ENCODE assay signal across 28 mouse cellular contexts in genomic region chr2:126920358-126921060, GRCm38 (mm10). TPM values are rescaled to one million over a fixed set of nuclear protein-coding genes. Genes with fewer than 3 reads are reported as not detected.
A peak's percentile ranks its signal among the peaks of the same experiment; 100 is the strongest.
DNase-seq lines count a peak whose midpoint lies in the region; ATAC-seq and TF ChIP-seq lines count a peak whose summit lies in the region.
"Had no signal": no experiment of that assay in that cellular context is flagged by ENCODE, and none has a peak within 500 bp of the region (broad histone marks: within the 10 kb centered on the region; RNA-seq: fewer than 3 reads in every experiment).

No protein-coding gene starts in this region.

- H3K9me3 ChIP-seq in hindbrain, embryonic 10.5 days: no peaks in the 10 kb centered on the region
- no peaks in the 10 kb centered on the region for H3K9me3 ChIP-seq in forebrain, embryonic 13.5 days (replicated peaks)
- no peaks in the 10 kb centered on the region for H3K9me3 ChIP-seq in hindbrain, postnatal 0 days (ENCODE audit: low read length)
- H3K9me3 ChIP-seq: embryonic facial prominence, embryonic 12.5 days; heart, embryonic 12.5 days; hindbrain, embryonic 13.5 days; limb, embryonic 15.5 days had no signal

- TF ChIP-seq CTCF in hindbrain, postnatal 0 days (IDR thresholded peaks at IDR 0.05; ENCODE audit: low read depth): no peak

- peak; percentile 58 for DNase-seq in 416B (ENCODE audit: low read depth)
- peak; percentile 48 for DNase-seq in thymus, postnatal 14 days
- no peak for DNase-seq in hindbrain, embryonic 10.5 days (ENCODE audit: low spot score)
- DNase-seq in hindbrain, postnatal 0 days (ENCODE audit: low spot score): no peak
- DNase-seq: adrenal gland, adult 2 months; B cell, adult 2 months; cerebellum, adult 11-12 months; cerebellum, postnatal 25 days; gastrocnemius, postnatal 25 days; heart, adult 18-20 months; heart, postnatal 14 days; kidney, adult 9 months; kidney, postnatal 36 days; layer of hippocampus, adult 9-11 months; lung, embryonic 14.5 days; lung, postnatal 36 days; right cerebral cortex, postnatal 14 days; spleen, adult 18-20 months had no signal

- ATAC-seq in CD4-positive, CD25-positive, alpha-beta regulatory T cell, adult 4 months: peak; percentile 53
- peak; percentile 12; the same call in 1 of the 2 replicates for ATAC-seq in megakaryocyte, adult 5-6 weeks (ENCODE audit: poor library complexity, severe bottlenecking)
- ATAC-seq in forebrain, embryonic 13.5 days: no peak
- no peak for ATAC-seq in hindbrain, postnatal 0 days
- ATAC-seq: intestine, embryonic 16.5 days had no signal

- WGBS in hindbrain, embryonic 10.5 days: 88% methylated on average over 12 of the region's 12 CpGs
- 80% methylated on average over 12 of the region's 12 CpGs for WGBS in forebrain, embryonic 13.5 days
- 77% methylated on average over 12 of the region's 12 CpGs for WGBS in hindbrain, postnatal 0 days

- H3K4me2 ChIP-seq in forebrain, embryonic 13.5 days: no peak overlapping the region
- no peak overlapping the region for H3K4me2 ChIP-seq in hindbrain, postnatal 0 days (ENCODE audit: low read depth, low read length)
- H3K4me2 ChIP-seq: embryonic facial prominence, embryonic 12.5 days; heart, embryonic 12.5 days; hindbrain, embryonic 13.5 days; limb, embryonic 15.5 days; lung, embryonic 14.5 days; midbrain, embryonic 11.5 days had no signal

- no peak overlapping the region for H3K27ac ChIP-seq in hindbrain, embryonic 10.5 days
- no peak overlapping the region for H3K27ac ChIP-seq in forebrain, embryonic 13.5 days
- no peak overlapping the region for H3K27ac ChIP-seq in hindbrain, postnatal 0 days
- H3K27ac ChIP-seq: embryonic facial prominence, embryonic 12.5 days; hindbrain, embryonic 13.5 days; limb, embryonic 15.5 days; liver, embryonic 14.5 days had no signal

- H3K27me3 ChIP-seq in hindbrain, embryonic 10.5 days (ENCODE audit: insufficient read depth, poor library complexity, severe bottlenecking): no peaks in the 10 kb centered on the region
- H3K27me3 ChIP-seq in forebrain, embryonic 13.5 days: no peaks in the 10 kb centered on the region
- H3K27me3 ChIP-seq in hindbrain, postnatal 0 days (ENCODE audit: insufficient read depth, low read length): no peaks in the 10 kb centered on the region
- H3K27me3 ChIP-seq: embryonic facial prominence, embryonic 12.5 days; heart, embryonic 12.5 days; hindbrain, embryonic 13.5 days; limb, embryonic 15.5 days had no signal

- H3K4me3 ChIP-seq in hindbrain, embryonic 10.5 days: no peak overlapping the region
- H3K4me3 ChIP-seq in forebrain, embryonic 13.5 days: no peak overlapping the region
- H3K4me3 ChIP-seq in hindbrain, postnatal 0 days (ENCODE audit: low read length): no peak overlapping the region
- H3K4me3 ChIP-seq: embryonic facial prominence, embryonic 12.5 days; heart, embryonic 12.5 days; hindbrain, embryonic 13.5 days; limb, embryonic 15.5 days had no signal

- peaks cover 73% of the 10 kb centered on the region for H3K36me3 ChIP-seq in hindbrain, embryonic 10.5 days
- peaks cover 73% of the 10 kb centered on the region for H3K36me3 ChIP-seq in forebrain, embryonic 13.5 days (ENCODE audit: poor library complexity, severe bottlenecking)
- H3K36me3 ChIP-seq in hindbrain, postnatal 0 days (ENCODE audit: insufficient read depth, low read length): peaks cover 19% of the 10 kb centered on the region; the same call in 1 of the 2 replicates

- no peak overlapping the region for H3K9ac ChIP-seq in forebrain, embryonic 13.5 days
- no peak overlapping the region for H3K9ac ChIP-seq in hindbrain, postnatal 0 days (replicated peaks; ENCODE audit: low read length)
- H3K9ac ChIP-seq: embryonic facial prominence, embryonic 12.5 days; heart, embryonic 12.5 days; hindbrain, embryonic 13.5 days; limb, embryonic 15.5 days; liver, embryonic 14.5 days; lung, embryonic 14.5 days had no signal

- no peaks in the 10 kb centered on the region for H3K4me1 ChIP-seq in hindbrain, embryonic 10.5 days (replicated peaks)
- H3K4me1 ChIP-seq in forebrain, embryonic 13.5 days: no peaks in the 10 kb centered on the region
- H3K4me1 ChIP-seq in hindbrain, postnatal 0 days (ENCODE audit: insufficient read depth, low read length): no peaks in the 10 kb centered on the region
- H3K4me1 ChIP-seq: embryonic facial prominence, embryonic 12.5 days; heart, embryonic 12.5 days; hindbrain, embryonic 13.5 days; limb, embryonic 15.5 days had no signal

RNA-seq across cellular contexts. Expression of gene Sppl2a, which starts 12.5 kb away (rescaled TPM):
- 10 to 100 TPM; 65.7 to 69.5 TPM for polyA plus RNA-seq in CD4-positive, CD25-positive, alpha-beta regulatory T cell, adult 4 months (2017; shearing (Covaris generic))
- 90.1 and 111 TPM in 2 replicates for total RNA-seq in megakaryocyte, adult 5-6 weeks (2015)
- 79.9 and 82.9 TPM in 2 replicates for total RNA-seq in megakaryocyte, adult 5-6 weeks (2017)
- polyA plus RNA-seq in hindbrain, embryonic 10.5 days (2016; fragmentation: Nextera tagmentation; extraction: Ambion mirVana): 29.3 and 30.9 TPM in 2 replicates
- polyA plus RNA-seq in forebrain, embryonic 13.5 days (2015; fragmentation: Nextera tagmentation; extraction: Ambion mirVana): 37.6 and 43.5 TPM in 2 replicates
- 35.9 and 37.1 TPM in 2 replicates for total RNA-seq in hindbrain, postnatal 0 days (2014; rRNA removed)
- polyA plus RNA-seq in hindbrain, postnatal 0 days (2015; fragmentation: Nextera tagmentation; extraction: Ambion mirVana): 29.0 and 31.0 TPM in 2 replicates

RNA-seq across cellular contexts. Expression of gene Trpm7, which starts 44.5 kb away (rescaled TPM):
- 10 to 100 TPM; 50.9 to 58.6 TPM for polyA plus RNA-seq in CD4-positive, CD25-positive, alpha-beta regulatory T cell, adult 4 months (2017; shearing (Covaris generic))
- 61.2 and 68.0 TPM in 2 replicates for total RNA-seq in megakaryocyte, adult 5-6 weeks (2015)
- total RNA-seq in megakaryocyte, adult 5-6 weeks (2017): 63.1 and 70.3 TPM in 2 replicates
- 28.5 and 40.3 TPM in 2 replicates for polyA plus RNA-seq in hindbrain, embryonic 10.5 days (2016; fragmentation: Nextera tagmentation; extraction: Ambion mirVana)
- 41.3 and 46.3 TPM in 2 replicates for polyA plus RNA-seq in forebrain, embryonic 13.5 days (2015; fragmentation: Nextera tagmentation; extraction: Ambion mirVana)
- 15.9 and 28.8 TPM in 2 replicates for total RNA-seq in hindbrain, postnatal 0 days (2014; rRNA removed)
- 25.3 and 28.1 TPM in 2 replicates for polyA plus RNA-seq in hindbrain, postnatal 0 days (2015; fragmentation: Nextera tagmentation; extraction: Ambion mirVana)

Comparison
In these comparisons a context has a peak if more than half of its experiments do, and no peak if none do; other contexts are left out.
1. DNase-seq: peak in 416B (single experiment) and thymus, postnatal 14 days (single experiment); none in hindbrain, embryonic 10.5 days (single experiment) and hindbrain, postnatal 0 days (single experiment).
2. ATAC-seq: peak in CD4-positive, CD25-positive, alpha-beta regulatory T cell, adult 4 months (single experiment) and megakaryocyte, adult 5-6 weeks (single experiment); none in forebrain, embryonic 13.5 days (single experiment) and hindbrain, postnatal 0 days (single experiment).